Mouse (Mus musculus): ENCODE measurements around the gene Arhgef10l.

- no peak for TF ChIP-seq POLR2AphosphoS2 (IDR thresholded peaks at IDR 0.05; ENCODE audit: low read length)
- no peak for TF ChIP-seq MAX (IDR thresholded peaks at IDR 0.05; ENCODE audit: low read length)
- no peak for TF ChIP-seq POLR2A (IDR thresholded peaks at IDR 0.05; ENCODE audit: control insufficient read depth in 1 of 2, insufficient read depth in 1 of 2, low read depth in 1 of 2, low read length in 2 of 2, poor library complexity in 1 of 2)
- no peak for TF ChIP-seq BHLHE40 (IDR thresholded peaks at IDR 0.05; ENCODE audit: borderline replicate concordance, low read depth, low read length)
- TF ChIP-seq MYC (IDR thresholded peaks at IDR 0.05; ENCODE audit: low read depth, low read length): no peak
- no peak for TF ChIP-seq MAFK (IDR thresholded peaks at IDR 0.05; ENCODE audit: borderline replicate concordance, low read depth, low read length)
- TF ChIP-seq CTCF (IDR thresholded peaks at IDR 0.05 in 2 of 3, conservative IDR thresholded peaks at IDR 0.05 in 1 of 3; ENCODE audit: control insufficient read depth in 1 of 3, insufficient read depth in 1 of 3, low read depth in 2 of 3, low read length in 3 of 3, poor library complexity in 1 of 3, severe bottlenecking in 1 of 3): no peak
- no peak for TF ChIP-seq MEF2A (IDR thresholded peaks at IDR 0.05; ENCODE audit: extremely low read depth, insufficient replicate concordance, low read depth, low read length, poor library complexity, severe bottlenecking)
- no peak for TF ChIP-seq UBTF (IDR thresholded peaks at IDR 0.05; ENCODE audit: borderline replicate concordance, insufficient read depth, low read depth, low read length)
- no peak for TF ChIP-seq HCFC1 (IDR thresholded peaks at IDR 0.05; ENCODE audit: low read depth, low read length)
- no peak for TF ChIP-seq ZKSCAN1 (IDR thresholded peaks at IDR 0.05; ENCODE audit: low read depth, low read length)
- TF ChIP-seq ELF1 (IDR thresholded peaks at IDR 0.05; ENCODE audit: low read depth, low read length): no peak
- TF ChIP-seq CHD1 (IDR thresholded peaks at IDR 0.05; ENCODE audit: low read depth, low read length): no peak
- TF ChIP-seq USF1 (IDR thresholded peaks at IDR 0.05; ENCODE audit: low read depth, low read length): no peak
Measured at GRCm38 (mm10) chr4:140569394-140569793, 96.4 kb downstream of the Arhgef10l start.
